ENCODE assay signal across 7 mouse cellular contexts in the genomic region with DNA sequence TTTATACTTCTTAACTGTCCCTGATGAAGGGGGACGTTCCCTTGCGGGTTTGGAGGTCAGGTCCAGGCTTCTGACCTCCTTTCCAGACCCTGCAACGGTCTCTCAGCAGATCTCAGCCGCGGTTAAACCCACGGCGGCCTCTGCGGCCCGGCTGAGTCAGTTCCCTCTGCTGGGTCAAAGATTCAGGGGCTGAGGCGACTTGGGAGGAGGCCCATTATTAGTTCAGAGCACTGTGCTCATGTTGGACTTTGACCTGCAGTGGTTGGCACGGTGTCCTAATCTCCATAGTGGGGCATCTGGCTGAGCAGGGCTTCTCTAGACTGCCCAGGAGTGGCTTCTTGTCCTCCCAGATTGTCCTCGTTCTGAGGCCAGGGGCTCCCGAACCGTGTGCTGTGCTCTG. TPM values are rescaled to one million over a fixed set of nuclear protein-coding genes. Genes with fewer than 3 reads are reported as not detected.
DNase-seq lines count a peak whose midpoint lies in the region; ATAC-seq and TF ChIP-seq lines count a peak whose summit lies in the region.

No protein-coding gene starts in this region.

- H3ac ChIP-seq in C2C12 (ENCODE audit: control insufficient read depth, insufficient read length, low read depth), result peak overlapping the region; percentile 61

- 7% methylated on average over 14 of the region's 14 CpGs for WGBS in forebrain, embryonic 13.5 days
- 14% methylated on average over 14 of the region's 14 CpGs for WGBS in lung, postnatal 0 days
- WGBS in stomach, embryonic 16.5 days, result 14% methylated on average over 14 of the region's 14 CpGs

- peaks cover 100% of the 10 kb centered on the region for H3K79me2 ChIP-seq in C2C12 (ENCODE audit: control insufficient read depth, insufficient read depth)

- peak overlapping the region; percentile 81 for H3K9ac ChIP-seq in forebrain, embryonic 13.5 days
- H3K9ac ChIP-seq in lung, postnatal 0 days (replicated peaks; ENCODE audit: low read depth), result peak overlapping the region; percentile 66; the same call in 1 of the 2 replicates
- peak overlapping the region; percentile 76 for H3K9ac ChIP-seq in stomach, embryonic 16.5 days (ENCODE audit: low read length)

- peak overlapping the region; percentile 60 for H3K4me3 ChIP-seq in C2C12 (ENCODE audit: insufficient read depth, poor library complexity, severe bottlenecking)
- H3K4me3 ChIP-seq in forebrain, embryonic 13.5 days, result peak overlapping the region; percentile 61
- H3K4me3 ChIP-seq in lung, postnatal 0 days (ENCODE audit: low read depth, low read length), result peak overlapping the region; percentile 55
- peak overlapping the region; percentile 65 for H3K4me3 ChIP-seq in stomach, embryonic 16.5 days (replicated peaks; ENCODE audit: low read length)

- ATAC-seq in forebrain, embryonic 13.5 days, result no peak
- ATAC-seq in lung, postnatal 0 days, result no peak
- peak; percentile 44 for ATAC-seq in stomach, embryonic 16.5 days (ENCODE audit: insufficient read depth, low FRiP score)

- no peak for TF ChIP-seq EP300 in lung, postnatal 0 days (IDR thresholded peaks at IDR 0.05)

- peaks cover 72% of the 10 kb centered on the region for H3K36me3 ChIP-seq in C2C12 (ENCODE audit: control insufficient read depth, insufficient read depth)
- peaks cover 31% of the 10 kb centered on the region for H3K36me3 ChIP-seq in forebrain, embryonic 13.5 days (ENCODE audit: poor library complexity, severe bottlenecking)
- peaks cover 17% of the 10 kb centered on the region; the same call in 1 of the 2 replicates for H3K36me3 ChIP-seq in lung, postnatal 0 days (ENCODE audit: insufficient read depth, low read length)
- no peaks in the 10 kb centered on the region for H3K36me3 ChIP-seq in stomach, embryonic 16.5 days (ENCODE audit: control insufficient read depth, insufficient read depth, low read length)

- H3K27me3 ChIP-seq in C2C12 (ENCODE audit: control insufficient read depth, insufficient read depth, insufficient read length), result no peaks in the 10 kb centered on the region
- peaks cover 6% of the 10 kb centered on the region for H3K27me3 ChIP-seq in forebrain, embryonic 13.5 days
- no peaks in the 10 kb centered on the region for H3K27me3 ChIP-seq in lung, postnatal 0 days (replicated peaks; ENCODE audit: insufficient read depth, low read length)
- H3K27me3 ChIP-seq in stomach, embryonic 16.5 days (ENCODE audit: control insufficient read depth, insufficient read depth, low read length), result no peaks in the 10 kb centered on the region

- peak overlapping the region; percentile 93 for H3K4me2 ChIP-seq in forebrain, embryonic 13.5 days
- H3K4me2 ChIP-seq in lung, postnatal 0 days (replicated peaks; ENCODE audit: low read depth, low read length), result peak overlapping the region; percentile 99
- peak overlapping the region; percentile 95 for H3K4me2 ChIP-seq in stomach, embryonic 16.5 days (ENCODE audit: low read depth, low read length)

- no peaks in the 10 kb centered on the region for H3K9me3 ChIP-seq in forebrain, embryonic 13.5 days (replicated peaks)
- H3K9me3 ChIP-seq in lung, postnatal 0 days (ENCODE audit: low read length), result no peaks in the 10 kb centered on the region
- no peaks in the 10 kb centered on the region for H3K9me3 ChIP-seq in stomach, embryonic 16.5 days (replicated peaks; ENCODE audit: control insufficient read depth, low read length)

- peaks cover 27% of the 10 kb centered on the region for H3K4me1 ChIP-seq in forebrain, embryonic 13.5 days
- peaks cover 10% of the 10 kb centered on the region; the same call in 1 of the 2 replicates for H3K4me1 ChIP-seq in lung, postnatal 0 days (ENCODE audit: insufficient read depth, low read depth, low read length)
- peaks cover 18% of the 10 kb centered on the region for H3K4me1 ChIP-seq in stomach, embryonic 16.5 days (ENCODE audit: control insufficient read depth, insufficient read depth, low read length)

- no peak overlapping the region for H3K27ac ChIP-seq in forebrain, embryonic 13.5 days
- peak overlapping the region; percentile 43 for H3K27ac ChIP-seq in lung, postnatal 0 days (ENCODE audit: low read length)
- peak overlapping the region; percentile 1; the same call in 1 of the 2 replicates for H3K27ac ChIP-seq in stomach, embryonic 16.5 days (ENCODE audit: low read length)

- H3K79me3 ChIP-seq in C2C12 (ENCODE audit: low read depth), result peaks cover 82% of the 10 kb centered on the region

- no peak for TF ChIP-seq CTCF in C2C12 (IDR thresholded peaks at IDR 0.05; ENCODE audit: control insufficient read depth, insufficient read depth, insufficient read length)
- TF ChIP-seq CTCF in lung, postnatal 0 days (IDR thresholded peaks at IDR 0.05), result no peak

- peak; percentile 82 for DNase-seq in adrenal gland, adult 2 months
- DNase-seq in kidney, adult 8-10 months, result peak; percentile 86 to 93
- no peak for DNase-seq in lung, postnatal 0 days (ENCODE audit: low spot score)
- no peak for DNase-seq in spleen, adult 12 weeks (ENCODE audit: low spot score)

TF ChIP-seq in C2C12, 6 proteins besides CTCF, POLR2A, EP300 and RAD21:
- TF ChIP-seq USF1 (IDR thresholded peaks at IDR 0.05; ENCODE audit: low read depth) (no peak), CEBPB (IDR thresholded peaks at IDR 0.05; ENCODE audit: low read depth) (no peak), FOSL1 (IDR thresholded peaks at IDR 0.05; ENCODE audit: insufficient read depth, low read length, poor library complexity, severe bottlenecking) (no peak), MYOD1 (IDR thresholded peaks at IDR 0.05; ENCODE audit: control insufficient read depth, insufficient read length, low read depth) (no peak), MYOG (IDR thresholded peaks at IDR 0.05; ENCODE audit: control insufficient read depth, extremely low read depth, insufficient read length) (no peak), MAX (IDR thresholded peaks at IDR 0.05) (no peak)

RNA-seq across cellular contexts. Expression of gene Ttyh2, which starts 1.2 kb away (rescaled TPM):
- 20.1 TPM for polyA plus RNA-seq in C2C12 (2012; fragmentation: generic; extraction: Trizol)
- total RNA-seq in adrenal gland, adult 2 months (2021), result 100 to 1,000 TPM in 1 of 2 experiments, 10 to 100 TPM in 1; 70.3 to 115 TPM
- 135 and 182 TPM in 2 replicates for polyA plus RNA-seq in adrenal gland, adult 2 months (2012; rRNA removed)
- polyA plus RNA-seq in forebrain, embryonic 13.5 days (2015; fragmentation: Nextera tagmentation; extraction: Ambion mirVana), result 21.6 and 22.3 TPM in 2 replicates
- 20.1 and 22.3 TPM in 2 replicates for polyA plus RNA-seq in lung, postnatal 0 days (2015; fragmentation: Nextera tagmentation; extraction: Ambion mirVana)
- polyA plus RNA-seq in stomach, embryonic 16.5 days (2015; fragmentation: Nextera tagmentation; extraction: Ambion mirVana), result 15.6 and 17.3 TPM in 2 replicates

RNA-seq across cellular contexts. Expression of gene Rpl38, which starts 8.1 kb away (rescaled TPM):
- polyA plus RNA-seq in C2C12 (2012; fragmentation: generic; extraction: Trizol), result 3,802 TPM
- 1,000 to 10,000 TPM; 1,183 to 1,186 TPM for total RNA-seq in adrenal gland, adult 2 months (2021)
- polyA plus RNA-seq in adrenal gland, adult 2 months (2012; rRNA removed), result 64.3 and 68.3 TPM in 2 replicates
- polyA plus RNA-seq in forebrain, embryonic 13.5 days (2015; fragmentation: Nextera tagmentation; extraction: Ambion mirVana), result 911 and 1,077 TPM in 2 replicates
- polyA plus RNA-seq in lung, postnatal 0 days (2015; fragmentation: Nextera tagmentation; extraction: Ambion mirVana), result 728 and 824 TPM in 2 replicates
- polyA plus RNA-seq in stomach, embryonic 16.5 days (2015; fragmentation: Nextera tagmentation; extraction: Ambion mirVana), result 797 and 998 TPM in 2 replicates

RNA-seq across cellular contexts. Expression of gene Dnaic2, which starts 50.8 kb away (rescaled TPM):
- polyA plus RNA-seq in C2C12 (2012; fragmentation: generic; extraction: Trizol), result 0.27 TPM
- under 1 TPM; 0.17 to 0.58 TPM for total RNA-seq in adrenal gland, adult 2 months (2021)
- 0.49 and 0.85 TPM in 2 replicates for polyA plus RNA-seq in adrenal gland, adult 2 months (2012; rRNA removed)
- polyA plus RNA-seq in forebrain, embryonic 13.5 days (2015; fragmentation: Nextera tagmentation; extraction: Ambion mirVana), result 1.8 and 3.7 TPM in 2 replicates
- 6.4 and 7.3 TPM in 2 replicates for polyA plus RNA-seq in lung, postnatal 0 days (2015; fragmentation: Nextera tagmentation; extraction: Ambion mirVana)
- polyA plus RNA-seq in stomach, embryonic 16.5 days (2015; fragmentation: Nextera tagmentation; extraction: Ambion mirVana), result 0.25 and 0.84 TPM in 2 replicates

Comparison
In these comparisons a context has a peak if more than half of its experiments do, and no peak if none do; other contexts are left out.
1. DNase-seq: peak in adrenal gland, adult 2 months (single experiment) and kidney, adult 8-10 months (2 of 2); none in lung, postnatal 0 days (single experiment) and spleen, adult 12 weeks (single experiment).
2. RNA of gene Rpl38, which starts 8.1 kb away (polyA plus RNA-seq): 3,802 TPM in C2C12 (single experiment), 911 to 1,077 TPM in forebrain, embryonic 13.5 days, 797 to 998 TPM in stomach, embryonic 16.5 days and 728 to 824 TPM in lung, postnatal 0 days; 64.3 to 68.3 TPM in adrenal gland, adult 2 months; every median in the first group is over 10 times any median in the second.
3. Peak in every context shown above with its lines, with median percentiles within 50 percentile points of each other: H3K4me3 ChIP-seq, H3K4me2 ChIP-seq and H3K9ac ChIP-seq.